Mouse (Mus musculus) C3H10T1/2 (cell line): ENCODE data around the gene Grin2d. TPM values are rescaled to one million over a fixed set of nuclear protein-coding genes. Genes with fewer than 3 reads are reported as not detected.

Experiments used
- polyA plus RNA-seq, 2 experiments: library from polyadenylated mRNA; unstranded; fragments of >200 nt; fragmentation: generic; extraction: Trizol; gene quantifications; one replicate each; pipeline ENCODE4 v1.2.1; 2012; ENCODE audit warnings: missing spikeins in 2 of 2

The Grin2d gene
- polyA plus RNA-seq, result 1 to 10 TPM in 1 of 2 experiments, under 1 TPM in 1; 0.42 to 2.0 TPM

GRCm38 (mm10) chr7:45878278-45878677 lies at the start of gene Grin2d:
TSS of gene Grin2d (minus strand) at chr7:45878378.

GRCm38 (mm10) chr7:45923762-45924428 lies 45.7 kb upstream of the Grin2d start, which contains the start of gene Ccdc114:
TSS of gene Ccdc114 (plus strand) at chr7:45924072.

GRCm38 (mm10) chr7:45921242-45921621 lies 43.1 kb upstream of the Grin2d start, which contains the start of gene Emp3:
TSS of gene Emp3 (minus strand) at chr7:45921404.

GRCm38 (mm10) chr7:45896517-45897257 lies 18.5 kb upstream of the Grin2d start, which contains the start of the genes Syngr4 and Tmem143:
TSS of gene Syngr4 (minus strand) at chr7:45896714.
TSS of gene Tmem143 (plus strand) at chr7:45896941.

GRCm38 (mm10) chr7:45872624-45873023 lies 5.6 kb downstream of the Grin2d start, which contains the start of gene Kdelr1:
TSS of gene Kdelr1 (plus strand) at chr7:45872772.

GRCm38 (mm10) chr7:45830427-45831127 lies 47.6 kb downstream of the Grin2d start, which contains the start of gene Grwd1:
TSS of gene Grwd1 (minus strand) at chr7:45830944.

GRCm38 (mm10) chr7:45824598-45824997 lies 53.6 kb downstream of the Grin2d start, which contains the start of gene Kcnj14:
TSS of gene Kcnj14 (minus strand) at chr7:45824782.

GRCm38 (mm10) chr7:45813787-45814779 lies 64.1 kb downstream of the Grin2d start, which contains the start of gene Cyth2:
TSS of gene Cyth2 (minus strand) at chr7:45814581.

GRCm38 (mm10) chr7:45784524-45785372 lies 93.4 kb downstream of the Grin2d start, which contains the start of gene Sult2b1:
TSS of gene Sult2b1 (minus strand) at chr7:45784669.

GRCm38 (mm10) chr7:45783511-45784091 lies 94.6 kb downstream of the Grin2d start, which contains the start of gene Lmtk3:
TSS of gene Lmtk3 (plus strand) at chr7:45783738.

Other genes with a start within 250 kb of the Grin2d start
- 1 to 10 TPM in 1 of 2 experiments, under 1 TPM in 1; 0.05 to 1.3 TPM for gene Mamstr, start 238.4 kb downstream of the Grin2d start, polyA plus RNA-seq
- gene Fut2, start 212.0 kb downstream of the Grin2d start, polyA plus RNA-seq, result under 1 TPM in 1 of 2 experiments, not detected in 1; 0.06 TPM
- 1 to 10 TPM in 1 of 2 experiments, under 1 TPM in 1; 0.04 to 3.3 TPM for gene Ntn5, start 194.4 kb downstream of the Grin2d start, polyA plus RNA-seq
- 1 to 10 TPM in 1 of 2 experiments, under 1 TPM in 1; 0.42 to 1.3 TPM for gene Sec1, start 184.0 kb downstream of the Grin2d start, polyA plus RNA-seq
- 10 to 100 TPM in 1 of 2 experiments, under 1 TPM in 1; 0.81 to 21.1 TPM for gene Car11, start 178.5 kb downstream of the Grin2d start, polyA plus RNA-seq
- 10 to 100 TPM; 13.0 to 47.5 TPM for gene Dbp, start 173.3 kb downstream of the Grin2d start, polyA plus RNA-seq
- gene Rpl18, start 162.9 kb downstream of the Grin2d start, polyA plus RNA-seq, result 1,000 to 10,000 TPM; 3,564 to 8,503 TPM
- gene Sphk2, start 160.4 kb downstream of the Grin2d start, polyA plus RNA-seq, result 10 to 100 TPM; 13.6 to 20.8 TPM
- gene Fam83e, start 157.2 kb downstream of the Grin2d start, polyA plus RNA-seq, result under 1 TPM; 0.05 to 0.09 TPM
- under 1 TPM in 1 of 2 experiments, not detected in 1; 0.12 TPM for gene Spaca4, start 152.6 kb downstream of the Grin2d start, polyA plus RNA-seq
- under 1 TPM; 0.12 to 0.25 TPM for gene Lmtk3, start 94.6 kb downstream of the Grin2d start, polyA plus RNA-seq
- under 1 TPM; 0.11 to 0.41 TPM for gene Sult2b1, start 93.7 kb downstream of the Grin2d start, polyA plus RNA-seq
- 100 to 1,000 TPM; 107 to 115 TPM for gene Cyth2, start 63.8 kb downstream of the Grin2d start, polyA plus RNA-seq
- gene Kcnj14, start 53.6 kb downstream of the Grin2d start, polyA plus RNA-seq, result under 1 TPM; 0.09 to 0.12 TPM
- 10 to 100 TPM; 21.2 to 84.5 TPM for gene Grwd1, start 47.4 kb downstream of the Grin2d start, polyA plus RNA-seq
- gene Kdelr1, start 5.6 kb downstream of the Grin2d start, polyA plus RNA-seq, result 100 to 1,000 TPM; 128 to 197 TPM
- 1 to 10 TPM in 1 of 2 experiments, under 1 TPM in 1; 0.63 to 2.8 TPM for gene Syngr4, start 18.3 kb upstream of the Grin2d start, polyA plus RNA-seq
- gene Tmem143, start 18.6 kb upstream of the Grin2d start, polyA plus RNA-seq, result 10 to 100 TPM in 1 of 2 experiments, 1 to 10 TPM in 1; 6.6 to 20.6 TPM
- 1,000 to 10,000 TPM in 1 of 2 experiments, 100 to 1,000 TPM in 1; 899 to 1,094 TPM for gene Emp3, start 43.0 kb upstream of the Grin2d start, polyA plus RNA-seq
- gene Ccdc114, start 45.7 kb upstream of the Grin2d start, polyA plus RNA-seq, result under 1 TPM; 0.41 to 0.73 TPM
- gene Abcc6, start 151.9 kb upstream of the Grin2d start, polyA plus RNA-seq, result under 1 TPM in 1 of 2 experiments, not detected in 1; 0.01 TPM
- gene Nomo1, start 155.3 kb upstream of the Grin2d start, polyA plus RNA-seq, result 10 to 100 TPM; 22.3 to 32.0 TPM
- not detected for gene Kcnj11, start 222.4 kb upstream of the Grin2d start, polyA plus RNA-seq